In the genomic region with DNA sequence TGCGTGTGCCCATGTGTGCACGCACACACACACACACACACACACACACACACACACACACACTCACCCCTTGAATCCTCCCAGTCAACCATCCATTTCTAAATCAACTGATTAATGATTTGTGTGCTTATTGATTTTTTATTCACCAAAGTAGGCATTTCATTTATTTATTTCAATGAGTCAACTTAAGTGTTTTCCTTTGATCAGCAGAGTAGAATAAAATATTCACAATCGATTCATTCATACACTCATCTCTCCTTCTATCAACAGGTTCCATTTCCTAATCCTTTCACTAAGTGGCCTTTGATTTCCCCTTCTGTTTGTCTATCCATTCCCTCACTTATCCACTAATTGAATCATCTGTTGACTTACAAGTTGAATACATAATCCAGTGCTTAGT, we compare ENCODE assay signal across 35 mouse cellular contexts.
"Had no signal": no experiment of that assay in that cellular context is flagged by ENCODE, and none has a peak within 500 bp of the region (broad histone marks: within the 10 kb centered on the region; RNA-seq: fewer than 3 reads in every experiment).

No protein-coding gene starts in this region.

- DNase-seq: heart, postnatal 10 days; heart, postnatal 14 days; heart, postnatal 36 days; heart, postnatal 4 days; kidney, adult 11 months; kidney, adult 18-20 months; kidney, adult 2 months; kidney, adult 8-10 months; kidney, adult 9 months; kidney, postnatal 10 days; kidney, postnatal 14 days; kidney, postnatal 25 days; kidney, postnatal 36 days; kidney, postnatal 4 days; layer of hippocampus, adult 9-11 months; layer of hippocampus, postnatal 36 days had no signal

- H3K4me3 ChIP-seq: heart, embryonic 10.5 days; heart, embryonic 12.5 days; heart, embryonic 13.5 days; heart, embryonic 15.5 days; hindbrain, embryonic 10.5 days; hindbrain, embryonic 12.5 days; hindbrain, embryonic 13.5 days; hindbrain, embryonic 15.5 days; intestine, embryonic 15.5 days; kidney, embryonic 15.5 days; layer of hippocampus, adult 2 months had no signal

- ATAC-seq: hindbrain, embryonic 16.5 days; hindbrain, postnatal 0 days; inflammation-experienced regulatory T-cells, adult 6 months; intestine, embryonic 15.5 days; intestine, embryonic 16.5 days; intestine, postnatal 0 days had no signal

- H3K9me3 ChIP-seq: heart, embryonic 13.5 days; heart, embryonic 15.5 days; intestine, embryonic 15.5 days; kidney, embryonic 15.5 days had no signal

- H3K27me3 ChIP-seq: heart, embryonic 12.5 days; heart, embryonic 13.5 days; heart, embryonic 15.5 days; hindbrain, embryonic 12.5 days; hindbrain, embryonic 13.5 days; hindbrain, embryonic 15.5 days; intestine, embryonic 15.5 days; kidney, embryonic 15.5 days had no signal

- H3K27ac ChIP-seq: heart, embryonic 10.5 days; heart, embryonic 13.5 days; heart, embryonic 15.5 days; hindbrain, embryonic 10.5 days; hindbrain, embryonic 12.5 days; hindbrain, embryonic 13.5 days; hindbrain, embryonic 14.5 days; hindbrain, embryonic 15.5 days; hindbrain, postnatal 0 days; intestine, embryonic 15.5 days; kidney, embryonic 15.5 days; kidney, postnatal 0 days; layer of hippocampus, adult 2 months had no signal

- H3K36me3 ChIP-seq: heart, embryonic 10.5 days; heart, embryonic 12.5 days; heart, embryonic 13.5 days; heart, embryonic 15.5 days; hindbrain, embryonic 10.5 days; hindbrain, embryonic 12.5 days; hindbrain, embryonic 13.5 days; hindbrain, embryonic 15.5 days; intestine, embryonic 15.5 days; kidney, embryonic 15.5 days had no signal

- H3K9ac ChIP-seq: heart, embryonic 12.5 days; heart, embryonic 13.5 days; heart, embryonic 15.5 days; hindbrain, embryonic 12.5 days; hindbrain, embryonic 13.5 days; hindbrain, embryonic 14.5 days; hindbrain, embryonic 15.5 days; intestine, embryonic 15.5 days; kidney, embryonic 15.5 days had no signal

- H3K4me2 ChIP-seq: heart, embryonic 11.5 days; heart, embryonic 12.5 days; heart, embryonic 13.5 days; heart, embryonic 15.5 days; hindbrain, embryonic 12.5 days; hindbrain, embryonic 13.5 days; hindbrain, embryonic 14.5 days; hindbrain, embryonic 15.5 days; intestine, embryonic 15.5 days; kidney, embryonic 15.5 days had no signal

- H3K4me1 ChIP-seq: heart, embryonic 10.5 days; heart, embryonic 12.5 days; heart, embryonic 13.5 days; heart, embryonic 15.5 days; hindbrain, embryonic 10.5 days; hindbrain, embryonic 12.5 days; hindbrain, embryonic 13.5 days; hindbrain, embryonic 15.5 days; intestine, embryonic 15.5 days; kidney, embryonic 15.5 days had no signal
